Mouse (Mus musculus) monocyte, adult 5-6 weeks (primary cell): ENCODE measurements at regions not wholly inside any gene's neighbourhood (a gene's known extent, or its start where the extent isn't known, plus 50 kb on each side); places are given as distances from the start of the nearest gene placed in this dataset.

Experiments
- ATAC-seq: fragments of 153-309, 156-312 bp; replicated peaks from 2 replicates; pipeline ENCODE4 v1.8.0; 2017; ENCODE audit warnings: mild to moderate bottlenecking; ENCODE audit not compliant: low TSS enrichment, insufficient number of reproducible peaks, severe bottlenecking, poor library complexity, low FRiP score

- ATAC-seq = no peak
Observed at GRCm38 (mm10) chr7:83206999-83207398, 339.9 kb downstream of the Mex3b start.

GRCm38 (mm10) chr7:83211611-83212010 is 344.5 kb downstream of the Mex3b start:
- no peak for ATAC-seq

GRCm38 (mm10) chr7:83222029-83222722 is 355.0 kb downstream of the Mex3b start:
- ATAC-seq = no peak

- ATAC-seq = no peak
Observed at GRCm38 (mm10) chr7:83227262-83228108, 357.2 kb upstream of the Tmc3 start.

- no peak for ATAC-seq
Observed at GRCm38 (mm10) chr7:83230496-83231325, 354.0 kb upstream of the Tmc3 start.

- ATAC-seq = no peak
Observed at GRCm38 (mm10) chr7:83235659-83236058, 349.1 kb upstream of the Tmc3 start.

- no peak for ATAC-seq
Observed at GRCm38 (mm10) chr7:83237336-83237735, 347.4 kb upstream of the Tmc3 start.

DNA sequence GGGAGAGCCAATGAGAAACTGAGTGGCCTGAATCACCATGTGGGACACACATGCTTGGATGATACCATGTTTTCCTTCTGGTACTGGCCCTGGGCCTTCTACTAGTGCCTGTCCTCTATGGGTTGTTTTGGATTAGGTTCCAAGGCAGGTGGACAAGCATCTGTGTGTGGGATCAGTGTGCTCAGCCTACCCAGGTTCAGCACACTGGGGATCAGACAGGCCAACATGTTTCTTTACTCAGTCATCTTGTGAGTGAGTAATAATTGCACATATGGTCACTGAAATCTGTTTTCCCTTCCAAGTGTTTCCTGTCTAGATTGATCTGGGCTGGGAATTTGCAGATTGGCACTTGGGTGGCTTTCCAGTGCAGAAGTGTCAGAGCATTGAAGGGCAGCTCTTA is 346.6 kb upstream of the Tmc3 start:
- ATAC-seq = no peak

DNA sequence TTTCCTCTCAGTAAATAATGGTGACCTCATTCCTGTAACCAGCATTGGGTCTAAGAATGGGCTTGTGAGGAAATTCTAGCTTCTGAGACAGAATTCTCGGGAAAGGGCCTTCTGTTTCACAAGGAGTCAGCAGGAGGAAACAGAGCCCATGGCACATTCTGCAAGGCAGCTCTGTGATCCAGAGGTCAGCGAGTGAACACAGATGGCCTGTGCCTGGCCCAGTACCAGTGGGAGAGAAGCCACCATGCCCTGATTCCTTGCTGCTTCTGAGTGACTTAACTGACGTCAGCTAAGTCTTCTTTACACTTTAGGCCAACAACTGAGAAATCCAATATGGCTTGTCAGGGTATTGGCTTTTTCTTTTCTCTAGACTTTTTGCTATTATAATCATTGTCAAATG is 342.5 kb upstream of the Tmc3 start:
- no peak for ATAC-seq

- no peak for ATAC-seq
Observed at GRCm38 (mm10) chr7:83245867-83246266, 338.9 kb upstream of the Tmc3 start.

DNA sequence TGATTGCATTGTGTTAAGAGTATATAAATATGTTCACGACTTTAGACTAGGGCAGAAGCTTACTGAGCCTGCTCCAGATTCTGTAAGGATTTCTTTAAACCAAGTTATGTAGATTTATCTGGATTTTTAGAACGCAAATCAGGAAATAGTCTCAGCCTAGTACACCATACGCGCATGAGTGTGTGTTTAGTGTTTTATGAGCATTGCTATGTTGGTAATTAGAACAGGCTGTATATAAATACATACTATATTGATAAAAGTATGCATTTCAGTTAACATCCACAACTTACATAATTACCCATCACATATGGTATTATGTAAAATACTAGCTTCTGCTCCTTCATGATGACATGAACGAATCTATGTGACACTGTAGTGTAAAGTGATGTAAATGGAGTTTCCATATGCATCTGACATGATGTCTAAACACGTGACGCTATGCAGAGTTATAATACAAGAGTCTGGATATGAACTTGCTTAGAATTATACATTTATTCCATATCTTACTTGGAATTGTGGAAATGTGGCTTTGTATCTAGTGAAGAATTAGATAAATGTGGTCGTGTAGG is 332.6 kb upstream of the Tmc3 start:
- no peak for ATAC-seq

- ATAC-seq = no peak
Observed at GRCm38 (mm10) chr7:83253001-83253400, 331.7 kb upstream of the Tmc3 start.

GRCm38 (mm10) chr7:83253432-83253831 is 331.3 kb upstream of the Tmc3 start:
- ATAC-seq = no peak

- ATAC-seq = no peak
Observed at GRCm38 (mm10) chr7:83254411-83254810, 330.3 kb upstream of the Tmc3 start.

DNA sequence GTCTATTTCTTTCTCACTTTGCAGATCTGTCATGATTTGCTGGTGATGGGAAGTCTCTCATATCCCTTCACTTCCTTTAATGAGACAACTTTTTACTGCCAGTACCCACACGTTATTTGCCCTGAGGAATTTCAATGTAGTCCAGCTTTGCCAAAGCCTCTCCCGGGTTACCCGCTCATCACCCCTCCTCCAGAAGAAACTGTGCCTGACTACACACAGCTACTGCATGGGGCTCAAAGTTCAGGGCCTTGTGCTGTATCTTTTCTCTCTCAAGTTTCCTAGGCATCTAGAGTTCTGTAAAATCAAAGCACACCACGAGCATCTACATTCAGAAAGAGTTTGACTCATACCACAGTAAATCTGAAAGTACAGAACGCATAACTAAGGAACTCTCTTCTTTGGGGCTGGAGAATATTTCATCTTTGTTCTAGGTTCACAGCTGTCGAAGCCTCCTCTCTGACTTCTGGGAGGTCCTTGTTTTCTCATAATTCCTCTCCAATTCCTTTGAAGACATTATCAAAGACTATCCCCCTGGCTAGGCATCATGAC is 328.4 kb upstream of the Tmc3 start:
- no peak for ATAC-seq

DNA sequence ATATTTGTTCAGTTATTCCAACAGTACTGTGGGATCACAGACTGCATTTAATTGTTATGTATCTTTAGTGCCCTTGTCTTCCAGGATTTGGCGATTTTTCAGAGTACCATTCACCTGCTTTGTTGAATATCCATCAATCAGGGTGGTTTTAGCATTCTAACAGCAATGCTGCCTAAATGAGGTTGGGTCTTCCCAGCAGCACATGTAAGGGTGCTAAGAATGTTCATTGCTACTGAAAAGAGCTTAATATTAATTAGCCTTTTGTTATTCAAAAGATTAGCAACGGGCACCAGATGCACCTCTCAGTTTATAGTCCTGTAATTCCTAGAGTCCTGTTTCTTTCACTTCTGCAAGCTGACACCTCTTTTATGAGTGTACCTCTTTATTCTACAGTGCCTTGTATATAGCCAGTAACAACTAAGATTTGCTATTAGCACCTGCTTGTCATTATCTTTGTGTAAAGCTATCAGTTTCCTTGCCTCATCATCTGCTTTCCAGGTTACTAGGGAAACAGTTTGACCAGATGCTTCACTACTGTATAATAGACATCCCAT is 326.3 kb upstream of the Tmc3 start:
- no peak for ATAC-seq

GRCm38 (mm10) chr7:83261489-83261888 is 323.2 kb upstream of the Tmc3 start:
- ATAC-seq = no peak

GRCm38 (mm10) chr7:83289915-83290773 is 294.6 kb upstream of the Tmc3 start:
- ATAC-seq = no peak
